Mouse (Mus musculus): ENCODE data around the gene Slc39a9.

Slc39a9 gene

DNA sequence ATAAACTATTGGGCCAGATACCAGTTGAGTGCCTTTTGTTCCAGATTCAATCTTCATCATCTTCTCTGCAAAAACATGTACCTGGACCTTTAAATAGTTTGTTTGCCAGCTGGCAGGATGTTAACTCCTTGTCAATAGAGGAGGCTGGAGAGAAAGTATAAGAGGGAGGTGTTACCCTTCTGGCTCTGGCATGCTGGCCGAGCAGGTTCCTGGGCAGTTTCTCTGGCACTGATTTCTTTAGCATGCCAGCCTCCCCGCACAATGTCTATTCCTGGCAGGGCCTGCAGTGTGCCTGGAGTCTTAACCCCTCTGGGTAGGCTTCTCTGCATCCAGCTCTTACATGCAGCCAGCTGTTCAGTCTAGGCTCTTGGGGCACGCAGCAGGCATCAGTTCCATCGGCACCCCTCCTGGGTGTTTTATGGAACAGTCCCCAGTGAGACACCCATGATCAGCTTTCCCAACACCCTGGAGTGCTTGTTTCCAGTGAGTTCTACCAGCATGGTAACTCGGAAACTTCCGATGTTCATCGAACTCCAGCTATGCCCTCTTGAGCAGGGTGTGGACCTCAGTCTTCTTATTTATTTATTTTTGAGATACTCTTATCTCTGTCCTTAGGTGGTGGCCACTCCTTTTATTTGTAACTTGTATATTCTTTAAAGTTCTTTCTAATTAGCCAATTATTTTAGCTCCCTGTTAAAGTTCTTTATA is 10.4 kb downstream of the Slc39a9 start:
- DNase-seq (ENCODE audit: low spot score): no peak

DNA sequence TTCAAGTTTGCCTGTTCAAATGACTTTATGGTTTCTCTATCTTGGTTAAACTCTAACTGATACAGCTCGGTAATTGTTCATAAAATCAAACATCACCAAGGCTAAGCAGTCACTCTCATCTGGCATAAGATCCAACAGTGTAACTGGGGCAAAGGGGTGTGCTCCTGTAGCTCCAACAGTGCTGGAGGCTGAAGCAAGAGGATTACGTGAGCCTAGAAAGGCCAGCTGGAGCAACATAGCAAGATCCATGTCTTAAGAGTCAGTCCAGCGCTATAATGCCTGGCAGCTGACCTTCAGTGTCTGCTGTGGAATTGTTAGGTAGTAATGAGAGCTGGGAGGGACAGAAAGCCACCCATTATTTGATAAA is 11.0 kb downstream of the Slc39a9 start:
- DNase-seq (ENCODE audit: low spot score): no peak

DNA sequence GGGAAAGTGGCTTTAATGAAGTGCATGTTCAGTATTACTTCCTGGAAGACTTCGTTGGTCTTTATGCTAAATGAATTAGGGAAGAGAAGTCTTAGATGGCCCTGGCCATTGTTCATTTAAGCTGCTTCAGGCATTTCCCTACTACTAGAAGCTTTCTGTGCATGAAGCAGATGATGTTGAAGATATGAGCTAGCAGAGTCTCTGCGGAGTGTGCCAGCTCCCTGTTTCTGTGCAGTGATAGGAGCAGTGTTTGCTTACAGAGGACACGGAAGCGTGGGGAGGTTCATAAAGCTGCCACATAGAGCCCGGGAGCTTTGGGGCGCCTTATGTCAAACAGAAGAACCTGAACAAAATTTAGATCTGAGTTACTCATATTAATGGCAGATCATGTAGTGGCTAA is 15.0 kb downstream of the Slc39a9 start:
- DNase-seq (ENCODE audit: low spot score): no peak

DNA sequence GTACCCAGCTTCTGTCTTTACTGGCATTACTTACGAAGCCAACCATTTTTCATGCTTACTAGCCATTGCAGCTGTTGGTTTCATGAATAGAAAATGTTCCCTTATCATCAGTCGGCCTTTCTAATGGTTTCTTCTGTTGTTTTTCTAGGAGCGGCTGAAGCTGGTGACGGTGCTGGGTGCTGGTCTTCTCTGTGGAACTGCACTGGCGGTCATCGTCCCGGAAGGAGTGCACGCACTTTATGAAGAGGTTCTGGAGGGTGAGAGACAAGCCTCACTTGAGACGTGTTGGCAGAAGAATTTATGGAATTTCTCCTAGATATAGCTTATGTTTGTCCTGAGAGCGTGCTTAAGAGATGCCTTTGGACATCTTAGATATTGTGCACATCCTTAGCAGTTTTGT is 18.6 kb downstream of the Slc39a9 start:
- no peak for DNase-seq (ENCODE audit: low spot score)

DNA sequence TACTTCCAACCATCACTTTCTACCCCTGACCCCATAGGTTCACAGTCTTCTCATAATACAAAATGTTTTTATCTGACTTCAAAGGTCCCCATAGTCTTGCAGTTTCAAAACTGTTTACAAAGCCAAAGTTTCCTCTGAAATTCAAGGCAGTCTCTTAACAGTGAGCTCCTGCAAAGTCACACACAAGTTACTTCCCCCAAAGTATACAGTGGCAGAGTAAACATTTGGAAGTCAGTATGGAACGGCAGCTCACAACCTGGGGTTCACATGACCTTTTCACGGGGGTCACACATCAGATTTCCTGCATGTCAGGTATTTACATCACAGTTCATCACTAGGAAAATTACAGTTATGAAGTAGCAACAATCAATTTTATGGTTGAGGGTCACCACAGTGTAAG is 20.3 kb downstream of the Slc39a9 start:
- no peak for DNase-seq (ENCODE audit: low spot score)

DNA sequence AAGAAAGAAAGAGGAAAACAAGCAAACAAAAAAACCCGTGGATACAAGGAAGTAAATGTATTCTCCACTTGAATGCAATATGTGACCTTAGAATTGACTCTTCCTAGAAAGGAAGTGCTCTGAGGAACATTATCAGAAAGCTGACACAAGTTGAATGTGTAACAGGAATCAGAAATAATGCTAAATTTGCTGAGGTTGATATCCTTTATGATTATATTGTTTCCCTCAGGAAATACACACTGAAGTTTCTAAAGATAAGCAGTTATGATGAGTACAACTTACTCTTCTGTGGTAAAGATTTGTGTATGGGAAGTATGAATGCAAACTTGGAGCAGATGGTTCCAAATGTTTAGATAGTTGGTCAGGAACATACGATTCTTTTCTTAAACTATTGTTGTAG is 24.7 kb downstream of the Slc39a9 start:
- DNase-seq (ENCODE audit: low spot score): no peak

DNA sequence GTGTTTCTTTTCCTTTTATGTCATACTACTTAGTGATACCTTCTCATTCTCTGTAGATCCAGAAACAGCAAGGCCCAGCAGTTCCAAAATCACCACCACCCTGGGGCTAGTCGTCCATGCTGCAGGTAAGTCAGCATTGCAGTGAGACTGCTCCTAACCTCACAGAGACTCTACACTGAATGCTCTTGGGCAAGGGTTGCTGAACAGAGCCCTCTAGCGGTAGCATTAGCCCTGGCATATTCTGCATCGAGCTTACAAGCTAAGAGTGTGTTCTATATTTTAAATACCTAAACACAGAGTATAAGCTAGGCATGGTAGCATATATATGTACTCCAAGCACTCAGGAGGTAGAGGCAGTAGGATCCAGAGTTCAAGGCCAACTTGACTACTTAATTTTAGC is 29.5 kb downstream of the Slc39a9 start:
- peak; percentile 27 for DNase-seq (ENCODE audit: low spot score)

DNA sequence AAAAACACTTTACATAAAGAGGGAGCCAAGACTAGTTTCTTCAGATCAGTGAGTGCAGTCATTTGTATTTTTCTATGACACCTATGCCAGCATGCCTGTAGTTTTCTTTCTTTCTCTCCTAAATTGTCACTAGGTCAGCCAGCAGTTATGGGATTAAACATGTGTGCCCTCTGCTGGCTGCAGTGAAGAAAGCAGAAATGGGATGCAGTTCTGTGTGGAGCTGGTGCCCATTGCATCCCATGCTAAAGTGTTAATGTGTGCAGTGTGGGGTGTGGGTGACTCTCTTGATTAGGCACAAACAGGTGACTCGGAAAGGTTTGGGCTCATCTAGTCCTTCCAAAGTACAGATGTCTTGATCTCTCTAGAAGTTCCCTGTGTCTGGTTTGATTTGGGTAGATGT is 37.7 kb downstream of the Slc39a9 start:
- no peak for DNase-seq (ENCODE audit: low spot score)

DNA sequence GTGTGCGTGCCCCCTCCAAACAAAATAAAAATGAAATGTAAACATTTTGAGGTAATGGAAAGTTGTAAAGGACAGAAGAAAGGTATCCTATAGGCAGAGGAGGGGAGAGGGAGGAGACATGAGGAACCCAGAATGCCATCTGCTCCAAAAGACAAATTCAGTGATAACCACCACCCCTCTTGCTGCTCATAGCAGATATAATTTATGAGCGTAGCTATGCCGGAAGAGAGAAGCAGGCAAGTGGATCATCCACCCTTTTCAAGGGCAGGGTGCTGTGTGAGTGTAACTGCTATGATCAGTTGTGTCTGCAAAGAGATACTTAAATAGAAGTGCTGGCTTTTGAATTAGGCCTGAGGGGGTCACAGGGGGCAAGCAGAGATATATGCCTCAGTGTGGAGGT is 39.9 kb downstream of the Slc39a9 start:
- no peak for DNase-seq (ENCODE audit: low spot score)

DNA sequence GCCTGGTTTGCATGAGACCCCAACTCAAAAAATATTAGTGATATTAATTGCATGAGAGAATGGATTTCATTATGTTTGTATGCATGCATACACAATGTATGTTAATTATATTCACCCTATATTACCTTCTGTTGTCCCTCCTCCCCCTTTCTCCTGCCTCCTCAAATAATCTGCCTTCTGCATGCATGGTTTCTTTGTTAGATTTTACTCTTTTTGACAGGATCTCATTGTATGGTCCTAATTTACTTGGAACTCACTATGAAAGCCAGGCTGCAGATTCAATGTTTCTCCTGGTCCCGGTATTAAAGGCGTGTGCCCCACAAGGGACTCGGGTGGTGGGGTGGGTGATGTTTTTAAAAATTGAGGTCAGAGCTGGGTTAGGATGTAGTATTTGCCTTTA is 40.6 kb downstream of the Slc39a9 start:
- DNase-seq (ENCODE audit: low spot score): no peak

DNA sequence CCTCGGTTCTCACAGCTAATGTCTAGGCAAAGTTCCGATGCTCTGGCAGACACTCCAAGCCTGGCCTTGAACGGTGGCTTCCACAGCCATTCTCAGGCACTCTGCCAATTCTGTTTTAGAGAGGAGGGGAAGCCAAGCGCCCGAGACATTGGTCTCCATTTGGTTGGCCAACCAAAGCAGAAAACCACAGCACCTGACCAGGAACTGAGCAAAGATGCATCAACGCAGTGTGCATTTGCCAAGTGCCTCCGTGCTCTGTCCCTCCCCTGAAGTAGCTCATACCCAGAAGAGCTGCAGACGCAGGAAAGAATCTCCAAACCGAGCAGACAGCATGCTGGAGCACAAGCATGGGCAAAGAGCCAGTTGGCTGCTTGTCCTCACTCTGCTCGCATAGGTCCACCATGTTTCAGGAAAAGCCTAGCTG is 44.1 kb downstream of the Slc39a9 start:
- no peak for DNase-seq (ENCODE audit: low spot score)

DNA sequence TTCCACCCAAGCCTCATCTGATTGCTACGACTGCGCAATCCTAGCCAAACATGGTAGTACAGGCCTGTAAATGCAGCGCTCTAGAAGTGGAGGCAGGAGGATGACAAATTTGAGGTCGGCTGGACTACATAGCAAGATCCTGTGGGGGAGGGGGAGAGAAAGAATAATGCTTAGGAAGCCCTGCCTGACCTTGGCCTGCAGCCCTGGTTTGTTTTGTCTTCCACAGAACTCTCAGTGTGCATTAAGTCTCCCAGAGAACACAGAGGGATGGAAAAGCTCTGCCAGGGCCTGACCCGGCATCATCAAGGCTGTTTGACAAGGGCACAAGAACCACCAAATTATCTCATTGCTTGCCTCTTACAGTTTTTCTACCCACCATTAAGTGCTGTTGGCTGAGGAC is 46.0 kb downstream of the Slc39a9 start:
- no peak for DNase-seq (ENCODE audit: low spot score)

DNA sequence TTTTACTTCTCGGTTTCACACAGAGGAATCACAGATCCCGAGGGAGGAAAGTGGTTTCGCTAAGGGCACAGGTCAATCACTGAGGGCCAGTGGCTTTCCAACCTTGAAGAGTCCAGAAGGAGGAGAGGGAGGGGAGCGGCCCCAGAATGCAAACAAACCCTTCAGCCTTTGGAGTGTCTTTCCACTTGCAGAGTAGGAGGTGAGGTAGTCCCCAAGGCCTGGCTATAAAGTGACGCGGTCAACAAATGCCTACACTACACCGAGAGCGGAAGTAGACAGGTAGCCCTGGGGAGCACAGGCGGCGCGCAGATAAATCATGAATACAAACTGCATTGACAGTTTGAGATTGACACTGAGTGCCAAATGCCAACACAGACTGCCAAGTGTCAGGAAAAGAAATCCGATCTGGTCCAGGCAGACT is 48.0 kb downstream of the Slc39a9 start:
- DNase-seq (ENCODE audit: low spot score): no peak

DNA sequence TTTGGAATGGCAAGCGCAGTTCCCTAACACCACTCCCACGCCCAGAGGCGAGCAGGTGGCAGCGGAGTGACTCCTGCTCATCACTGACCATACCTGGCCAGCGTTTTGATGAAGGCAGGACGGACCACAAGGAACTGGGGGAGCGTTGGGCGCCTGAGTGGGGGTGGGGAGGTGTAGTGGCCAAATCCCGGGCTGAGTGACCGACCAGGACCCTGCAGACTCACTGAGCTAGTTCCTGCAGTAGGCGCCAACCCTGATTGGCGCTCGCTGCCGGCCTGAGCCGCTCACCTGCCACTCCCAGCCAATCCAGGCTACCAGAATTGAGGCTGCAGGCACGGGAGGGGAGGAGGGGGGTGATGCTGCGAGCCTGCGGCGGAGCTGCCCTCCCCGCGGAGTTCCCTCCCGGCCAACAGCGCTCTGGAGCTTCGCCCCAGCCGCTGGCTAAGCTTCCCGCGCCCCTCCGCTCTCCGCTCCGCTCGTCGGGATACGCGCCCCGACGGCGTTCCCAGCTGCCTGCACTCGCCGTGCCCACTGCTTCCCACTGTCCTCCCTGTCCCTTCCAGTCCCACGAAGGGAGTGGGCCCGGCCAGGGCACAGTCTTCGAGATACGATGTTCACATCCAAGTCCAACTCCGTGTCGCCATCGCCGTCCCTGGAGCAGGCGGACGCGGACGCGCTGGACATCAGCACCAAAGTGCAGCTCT is 48.7 kb downstream of the Slc39a9 start, which contains the start of gene Plekhd1:
Gene Plekhd1, plus strand, starts transcription at position 323 of the 704 bp plus-strand sequence.
- peak; percentile 30 for DNase-seq (ENCODE audit: low spot score)

DNA sequence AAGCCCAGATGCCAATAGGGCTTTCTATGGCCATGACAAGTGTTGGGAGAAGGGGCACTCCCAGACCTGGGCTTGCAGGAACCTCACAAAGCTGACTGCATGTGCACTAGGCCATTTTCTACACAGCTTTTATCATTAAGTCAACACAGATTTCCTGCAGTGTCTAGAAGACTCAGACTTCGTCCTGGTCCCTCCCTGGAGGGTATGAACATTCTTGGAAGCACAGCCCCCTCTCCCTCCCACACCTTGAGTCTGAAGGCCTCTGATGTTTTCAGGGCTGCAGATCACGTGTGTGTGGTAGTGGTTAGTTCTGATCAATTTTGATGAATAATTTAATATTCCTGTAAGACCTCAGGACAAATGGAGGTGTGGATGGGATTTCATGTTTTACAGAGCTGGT is 50.0 kb downstream of the Slc39a9 start:
- DNase-seq (ENCODE audit: low spot score): no peak

DNA sequence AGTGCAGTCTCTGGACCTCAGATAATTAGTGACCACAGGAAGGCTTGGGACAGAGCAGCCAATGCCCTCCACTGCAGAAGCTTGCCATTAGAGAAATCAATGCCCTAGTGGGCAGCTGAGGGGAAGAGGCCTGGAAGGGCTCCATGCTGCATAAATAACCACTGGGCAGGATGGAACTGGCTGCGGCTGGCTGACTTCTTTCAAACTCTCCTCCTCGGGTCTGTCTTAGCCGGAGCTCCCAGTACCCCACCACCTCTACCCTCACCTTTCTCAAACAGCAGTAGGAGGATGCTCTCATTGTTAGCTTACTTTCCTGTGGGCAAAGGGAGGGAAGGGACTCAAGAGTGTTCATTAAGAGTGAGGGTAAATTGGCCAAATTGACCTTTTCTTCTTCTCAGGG is 51.3 kb downstream of the Slc39a9 start:
- no peak for DNase-seq (ENCODE audit: low spot score)

DNA sequence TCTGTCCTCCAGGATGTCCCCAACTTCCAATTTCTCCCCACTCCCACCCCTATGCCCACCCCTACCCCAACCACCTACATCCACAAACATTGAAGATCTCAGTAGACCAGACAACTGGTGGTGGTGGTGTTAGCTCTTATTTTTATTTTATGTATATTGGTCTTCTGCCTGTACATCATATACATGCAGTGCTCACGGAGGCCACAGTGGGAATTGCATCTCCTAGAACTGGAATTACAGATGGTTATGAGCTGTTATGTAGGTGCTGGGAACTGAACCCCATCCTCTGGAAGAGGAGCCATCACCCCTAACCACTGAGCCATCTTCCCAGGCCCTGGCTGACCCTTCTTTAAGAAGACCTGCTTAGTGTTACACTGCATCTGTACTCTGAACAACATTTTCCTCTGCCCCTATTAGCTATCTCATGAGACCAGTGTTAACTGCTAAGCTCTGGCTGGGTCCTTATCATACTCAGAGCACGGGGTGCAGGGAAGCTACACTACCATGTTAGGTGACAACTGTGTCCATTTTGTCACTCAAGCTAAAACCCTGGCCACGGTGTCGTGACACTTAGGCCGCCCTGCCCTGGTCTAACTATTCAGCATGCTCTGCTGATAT is 55.0 kb downstream of the Slc39a9 start:
- no peak for DNase-seq (ENCODE audit: low spot score)

DNA sequence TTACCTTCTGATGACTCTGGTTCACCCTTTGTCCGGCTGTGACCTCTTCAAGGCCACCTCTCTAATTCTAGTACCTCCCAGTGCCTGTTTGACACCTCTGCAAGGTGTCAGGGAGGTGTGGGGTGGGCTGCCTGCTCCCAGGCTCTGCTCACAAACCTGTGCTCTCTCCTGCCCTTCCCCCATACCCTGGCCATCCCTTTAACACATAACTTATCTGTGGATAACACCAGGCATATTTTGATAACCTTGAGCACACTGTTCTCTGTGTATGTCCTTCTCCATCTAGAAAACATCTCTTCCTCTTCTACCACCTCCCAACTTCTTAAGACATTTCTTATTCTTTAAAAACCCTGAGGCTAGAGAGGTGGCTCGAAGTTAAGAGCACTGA is 55.5 kb downstream of the Slc39a9 start:
- DNase-seq (ENCODE audit: low spot score): no peak

DNA sequence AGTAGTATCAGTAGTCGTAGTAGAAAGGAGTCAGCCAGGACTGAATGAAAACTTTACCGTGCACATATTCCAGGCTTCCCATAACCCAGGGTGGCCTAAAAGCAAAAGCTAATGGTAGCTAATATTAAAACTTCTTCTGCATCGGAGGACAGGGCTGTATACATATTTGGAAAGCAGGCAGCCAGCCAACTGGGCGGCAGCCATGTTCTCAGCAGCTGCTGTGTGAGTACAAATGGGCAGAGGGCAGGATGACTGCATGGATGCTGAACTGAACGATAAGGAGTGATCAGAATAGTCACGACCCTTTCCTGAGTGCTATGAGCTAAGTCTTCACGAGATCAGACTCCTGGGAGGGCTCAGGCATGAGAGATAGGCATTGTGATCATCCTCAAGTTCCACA is 57.6 kb downstream of the Slc39a9 start:
- DNase-seq (ENCODE audit: low spot score): no peak

DNA sequence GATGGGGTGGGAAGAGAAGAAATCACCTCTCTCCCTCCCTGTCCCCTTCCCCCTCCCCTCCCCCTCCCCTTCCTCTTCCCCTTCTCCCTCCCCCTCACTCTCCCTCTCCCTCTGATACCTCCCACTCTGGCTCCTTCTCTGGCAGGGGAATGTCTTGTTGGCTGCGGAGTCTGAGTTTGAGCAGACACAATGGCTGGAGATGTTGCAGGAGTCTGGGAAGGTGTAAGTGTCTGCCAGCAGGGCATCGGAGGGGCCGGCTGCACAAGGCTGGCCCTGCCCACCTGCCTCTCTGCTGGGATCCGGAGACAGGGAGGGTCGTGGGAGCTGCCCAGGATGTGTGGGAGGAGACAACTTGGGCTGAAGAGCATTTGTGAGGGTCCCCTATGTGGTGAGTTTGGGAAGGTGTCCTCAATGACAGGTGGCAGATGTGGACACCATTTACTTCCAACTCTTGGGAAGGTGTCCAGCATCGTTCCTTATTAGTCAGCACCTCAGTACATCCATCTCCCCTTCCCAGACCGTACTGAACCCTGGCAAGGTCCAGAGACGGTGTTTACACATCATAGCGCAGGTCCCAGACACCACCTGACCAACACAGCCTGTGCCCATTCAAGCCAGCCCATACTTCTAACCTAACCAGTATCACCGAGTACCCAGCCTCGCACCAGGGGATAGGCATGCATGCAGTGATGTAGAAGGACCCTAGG is 62.7 kb downstream of the Slc39a9 start:
- no peak for DNase-seq (ENCODE audit: low spot score)

DNA sequence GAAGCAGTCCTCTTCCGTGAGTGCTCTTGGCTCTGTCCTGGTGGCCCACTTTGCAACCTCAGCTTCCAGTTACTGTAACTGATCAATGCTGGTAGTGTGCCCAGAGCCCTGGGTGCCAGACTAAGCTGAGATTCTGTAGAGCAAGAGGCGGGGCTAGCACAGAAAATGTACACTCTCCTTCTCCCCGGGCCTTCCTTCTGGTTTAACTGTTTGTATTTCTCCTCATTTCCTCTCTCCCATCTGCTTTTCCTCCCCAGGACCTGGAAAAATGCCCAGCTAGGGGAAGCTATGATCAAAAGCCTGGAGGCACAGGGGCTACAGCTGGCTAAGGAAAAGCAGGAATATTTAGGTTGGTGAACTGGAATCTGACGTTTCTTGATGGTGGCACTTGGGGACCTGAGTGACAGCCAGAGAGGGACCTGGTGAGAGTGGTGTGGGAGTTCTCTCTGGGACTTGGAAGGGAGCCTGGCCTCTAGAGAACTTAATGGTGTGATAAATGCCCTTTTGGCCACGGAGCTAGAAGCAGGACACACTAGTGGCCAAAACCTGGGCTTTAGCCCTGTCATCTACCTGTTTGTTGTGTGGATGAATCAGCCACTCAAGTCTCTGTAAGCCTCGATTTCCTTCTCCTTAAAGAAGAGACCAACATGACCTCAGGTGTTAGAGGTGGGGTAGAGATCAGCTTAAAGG is 63.4 kb downstream of the Slc39a9 start:
- no peak for DNase-seq (ENCODE audit: low spot score)

DNA sequence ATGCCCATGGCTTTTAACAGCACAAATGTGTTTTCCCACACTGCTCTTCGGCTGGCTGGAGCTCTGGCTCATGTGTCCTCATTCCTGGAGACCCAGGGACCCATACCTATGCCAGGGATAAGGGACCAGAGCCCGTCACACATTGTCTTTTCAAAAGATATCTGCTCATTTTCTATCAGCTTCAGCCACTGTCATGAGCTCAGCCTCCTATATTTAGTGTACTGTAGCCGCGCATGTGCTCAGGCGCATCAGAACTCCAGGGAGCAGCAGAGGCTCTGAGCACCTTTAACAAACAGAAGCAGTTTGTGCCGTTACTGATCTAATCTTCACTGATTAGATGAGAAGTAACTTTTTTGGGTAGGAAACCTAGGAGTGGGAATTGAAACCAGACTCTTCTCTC is 72.2 kb downstream of the Slc39a9 start:
- DNase-seq (ENCODE audit: low spot score): no peak
